Comparison of ENCODE assay signal across 16 mouse cellular contexts in the genomic region with DNA sequence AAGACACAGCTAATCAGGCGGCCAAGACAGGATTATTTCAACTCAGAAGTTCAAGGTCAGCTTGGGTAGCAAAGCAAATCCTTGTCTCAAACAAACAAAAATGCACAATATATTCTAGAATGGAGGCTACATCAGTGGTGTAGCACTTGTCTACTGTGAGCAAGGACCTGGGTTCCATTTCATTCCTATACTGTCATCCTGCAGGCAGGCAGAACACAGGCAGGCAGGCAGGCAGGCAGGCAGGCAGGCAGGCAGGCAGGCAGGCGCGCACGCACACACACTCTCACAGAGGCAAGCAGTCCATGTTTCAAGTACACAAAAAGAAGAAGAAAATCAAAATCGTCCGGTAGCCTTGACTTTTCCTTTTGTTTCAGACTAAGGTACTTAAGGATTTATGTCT. TPM values are rescaled to one million over a fixed set of nuclear protein-coding genes. Genes with fewer than 3 reads are reported as not detected.
DNase-seq lines count a peak whose midpoint lies in the region; TF ChIP-seq lines count a peak whose summit lies in the region.
"Had no signal": no experiment of that assay in that cellular context is flagged by ENCODE, and none has a peak within 500 bp of the region (broad histone marks: within the 10 kb centered on the region; RNA-seq: fewer than 3 reads in every experiment).

No protein-coding gene starts in this region.

- intact Hi-C loops in heart, adult 2 months (cut with DNase I): no loop called here

- H3K79me2 ChIP-seq in heart, adult 2 months (replicated peaks; ENCODE audit: control insufficient read depth, insufficient read depth, low read length): peaks cover 11% of the 10 kb centered on the region

- no peak overlapping the region for H3K4me3 ChIP-seq in heart, adult 2 months
- H3K4me3 ChIP-seq: forebrain, embryonic 10.5 days; forebrain, embryonic 13.5 days; hindbrain, embryonic 12.5 days; hindbrain, embryonic 15.5 days had no signal

- 76% methylated on average over 6 of the region's 6 CpGs for WGBS in heart, adult 2 months

- no peak for TF ChIP-seq CTCF in heart, adult 2 months (IDR thresholded peaks at IDR 0.05)

- peaks cover 16% of the 10 kb centered on the region for H3K36me3 ChIP-seq in heart, adult 2 months (ENCODE audit: control insufficient read depth, insufficient read depth, low read length)
- H3K36me3 ChIP-seq: hindbrain, embryonic 15.5 days had no signal

- H3K9ac ChIP-seq in heart, adult 2 months (ENCODE audit: low read depth, low read length): peak overlapping the region; percentile 30; the same call in 1 of the 2 replicates
- H3K9ac ChIP-seq: forebrain, embryonic 13.5 days; hindbrain, embryonic 12.5 days; hindbrain, embryonic 15.5 days had no signal

- peak; percentile 27 for DNase-seq in adrenal gland, postnatal 14 days
- DNase-seq in adrenal gland, adult 18-20 months (ENCODE audit: low spot score in 2 of 2): no peak
- no peak for DNase-seq in heart, adult 2 months
- DNase-seq in heart, adult 9 months (ENCODE audit: low spot score in 2 of 2): no peak
- DNase-seq in adrenal gland, postnatal 36 days: peak; percentile 42 to 49
- DNase-seq in cerebellum, postnatal 14 days: no peak
- DNase-seq: cerebellum, adult 11-12 months; cerebellum, adult 8-10 months; cerebellum, postnatal 10 days; gastrocnemius, postnatal 14 days; heart, adult 18-20 months; kidney, adult 2 months had no signal

- peaks cover 1% of the 10 kb centered on the region for H3K4me1 ChIP-seq in heart, adult 2 months (ENCODE audit: control insufficient read depth, insufficient read depth, low read length)
- H3K4me1 ChIP-seq: forebrain, embryonic 10.5 days; hindbrain, embryonic 12.5 days; hindbrain, embryonic 15.5 days had no signal

- TF ChIP-seq POLR2A in heart, adult 2 months (IDR thresholded peaks at IDR 0.05; ENCODE audit: insufficient read depth, low read depth, low read length): no peak

- no peaks in the 10 kb centered on the region for H3K27me3 ChIP-seq in heart, adult 2 months (ENCODE audit: control insufficient read depth, insufficient read depth, low read length)
- H3K27me3 ChIP-seq: forebrain, embryonic 13.5 days; hindbrain, embryonic 12.5 days; hindbrain, embryonic 15.5 days had no signal

- TF ChIP-seq EP300 in heart, adult 2 months (IDR thresholded peaks at IDR 0.05; ENCODE audit: insufficient read depth, low read depth, low read length): no peak

- H3K27ac ChIP-seq in heart, adult 2 months: no peak overlapping the region
- H3K27ac ChIP-seq: forebrain, embryonic 10.5 days; hindbrain, embryonic 12.5 days; hindbrain, embryonic 15.5 days had no signal

RNA-seq across cellular contexts. Expression of gene Pigl, which starts 9.3 kb away (rescaled TPM):
- 6.9 and 7.7 TPM in 2 replicates for total RNA-seq in adrenal gland, postnatal 14 days (2021)
- 1 to 10 TPM; 7.5 to 9.0 TPM for total RNA-seq in adrenal gland, adult 18-20 months (2021)
- 1 to 10 TPM; 3.1 to 3.5 TPM for total RNA-seq in heart, adult 2 months (2021)
- 3.5 and 4.8 TPM in 2 replicates for polyA plus RNA-seq in heart, adult 2 months (2012; rRNA removed)
- 10 to 100 TPM in 1 of 2 experiments, 1 to 10 TPM in 1; 7.2 to 10.0 TPM for total RNA-seq in adrenal gland, postnatal 36 days (2021)

RNA-seq across cellular contexts. Expression of gene Ncor1, which starts 9.4 kb away (rescaled TPM):
- total RNA-seq in adrenal gland, postnatal 14 days (2021): 197 and 214 TPM in 2 replicates
- total RNA-seq in adrenal gland, adult 18-20 months (2021): 100 to 1,000 TPM; 185 to 200 TPM
- 100 to 1,000 TPM; 124 to 133 TPM for total RNA-seq in heart, adult 2 months (2021)
- 79.1 and 102 TPM in 2 replicates for polyA plus RNA-seq in heart, adult 2 months (2012; rRNA removed)
- total RNA-seq in adrenal gland, postnatal 36 days (2021): 100 to 1,000 TPM; 180 to 205 TPM

Comparison
In these comparisons a context has a peak if more than half of its experiments do, and no peak if none do; other contexts are left out.
1. DNase-seq: peak in adrenal gland, postnatal 14 days (single experiment) and adrenal gland, postnatal 36 days (2 of 2); none in adrenal gland, adult 18-20 months (0 of 2), heart, adult 2 months (0 of 2), heart, adult 9 months (0 of 2) and cerebellum, postnatal 14 days (0 of 2).